Mouse (Mus musculus) neural tube, embryonic 12.5 days (tissue): Measurements from ENCODE around the gene Utp11. TPM values are rescaled to one million over a fixed set of nuclear protein-coding genes. Genes with fewer than 3 reads are reported as not detected.
A peak's percentile ranks its signal among the peaks of the same experiment; 100 is the strongest.
"Not testable (repeated sequence)": the region's sequence is repeated elsewhere in the genome, so short reads cannot be mapped to it uniquely, and the experiment has no call there.

Experiments
- ATAC-seq: fragments of 200-750 bp; cut with Nextera tagmentation; 2 replicates; pipeline ENCODE4 v1.8.0; 2017; ENCODE audit warnings: low read depth, mild to moderate bottlenecking, moderate TSS enrichment, moderate library complexity; ENCODE audit not compliant: low FRiP score
- H3K27ac ChIP-seq: fragments of 300-500 bp; sonication (generic); 2 replicates; pipeline ENCODE4 v1.5.1; 2016
- H3K27me3 ChIP-seq: fragments of 300-500 bp; sonication (generic); replicated peaks from 2 replicates; pipeline ENCODE4 v1.6.1; 2016; ENCODE audit warnings: mild to moderate bottlenecking
- H3K36me3 ChIP-seq: fragments of 300-500 bp; sonication (generic); 2 replicates; pipeline ENCODE4 v1.6.1; 2016; ENCODE audit warnings: mild to moderate bottlenecking
- H3K4me1 ChIP-seq: fragments of 300-500 bp; sonication (generic); 2 replicates; pipeline ENCODE4 v1.6.1; 2016
- H3K4me2 ChIP-seq: fragments of 300-500 bp; sonication (generic); replicated peaks from 2 replicates; pipeline ENCODE4 v1.6.1; 2016; ENCODE audit warnings: mild to moderate bottlenecking
- H3K4me3 ChIP-seq: fragments of 300-500 bp; sonication (generic); 2 replicates; pipeline ENCODE4 v1.5.1; 2016
- H3K9ac ChIP-seq: fragments of 300-500 bp; sonication (generic); 2 replicates; pipeline ENCODE4 v1.6.1; 2016; ENCODE audit warnings: mild to moderate bottlenecking
- H3K9me3 ChIP-seq: fragments of 300-500 bp; sonication (generic); 2 replicates; pipeline ENCODE4 v1.6.1; 2016; ENCODE audit warnings: mild to moderate bottlenecking
- WGBS: fragments of 180-500 bp; shearing (Covaris S2); methylation state at CpG from one replicate; pipeline ENCODE4 v1.1.7; 2016; 5-methylcytosine and 5-hydroxymethylcytosine counted together
- polyA plus RNA-seq: library from polyadenylated mRNA; unstranded; fragments of >200 nt; fragmentation: Nextera tagmentation; extraction: Ambion mirVana; gene quantifications from 2 replicates; pipeline ENCODE4 v1.2.1, GENCODE M21; 2016

Utp11 gene
- polyA plus RNA-seq = 58.5 and 60.4 TPM in 2 replicates

GRCm38 (mm10) chr4:124693135-124693894 is at the start of gene Utp11:
Gene Utp11, minus strand, starts transcription at chr4:124693600.
- peaks cover 9% of the 10 kb centered on the region for H3K27me3 ChIP-seq
- H3K4me1 ChIP-seq = peaks cover 6% of the 10 kb centered on the region; the same call in 1 of the 2 replicates
- no peaks in the 10 kb centered on the region for H3K36me3 ChIP-seq
- no peaks in the 10 kb centered on the region for H3K9me3 ChIP-seq
- H3K27ac ChIP-seq = no peak within 1 kb of the TSS
- peak within 1 kb of the TSS; percentile 65 for H3K4me2 ChIP-seq
- H3K9ac ChIP-seq = peak within 1 kb of the TSS; percentile 79
- peak within 1 kb of the TSS; percentile 82 for H3K4me3 ChIP-seq
- ATAC-seq = peak; percentile 96
- WGBS = under 1% methylated on average over 43 of the region's 43 CpGs

- no peaks in the 10 kb centered on the region for H3K36me3 ChIP-seq
- H3K4me1 ChIP-seq = peaks cover 12% of the 10 kb centered on the region
- no peak overlapping the region for H3K4me3 ChIP-seq
- no peaks in the 10 kb centered on the region for H3K9me3 ChIP-seq
- H3K9ac ChIP-seq = no peak overlapping the region
- no peak overlapping the region for H3K27ac ChIP-seq
- no peak overlapping the region; the same call in 1 of the 2 replicates for H3K4me2 ChIP-seq
- no peak for ATAC-seq
- H3K27me3 ChIP-seq = no peaks in the 10 kb centered on the region
- 91% methylated on average over 11 of the region's 11 CpGs for WGBS
These were observed 49.4 kb upstream of the Utp11 start for GRCm38 (mm10) chr4:124742839-124743238.

DNA sequence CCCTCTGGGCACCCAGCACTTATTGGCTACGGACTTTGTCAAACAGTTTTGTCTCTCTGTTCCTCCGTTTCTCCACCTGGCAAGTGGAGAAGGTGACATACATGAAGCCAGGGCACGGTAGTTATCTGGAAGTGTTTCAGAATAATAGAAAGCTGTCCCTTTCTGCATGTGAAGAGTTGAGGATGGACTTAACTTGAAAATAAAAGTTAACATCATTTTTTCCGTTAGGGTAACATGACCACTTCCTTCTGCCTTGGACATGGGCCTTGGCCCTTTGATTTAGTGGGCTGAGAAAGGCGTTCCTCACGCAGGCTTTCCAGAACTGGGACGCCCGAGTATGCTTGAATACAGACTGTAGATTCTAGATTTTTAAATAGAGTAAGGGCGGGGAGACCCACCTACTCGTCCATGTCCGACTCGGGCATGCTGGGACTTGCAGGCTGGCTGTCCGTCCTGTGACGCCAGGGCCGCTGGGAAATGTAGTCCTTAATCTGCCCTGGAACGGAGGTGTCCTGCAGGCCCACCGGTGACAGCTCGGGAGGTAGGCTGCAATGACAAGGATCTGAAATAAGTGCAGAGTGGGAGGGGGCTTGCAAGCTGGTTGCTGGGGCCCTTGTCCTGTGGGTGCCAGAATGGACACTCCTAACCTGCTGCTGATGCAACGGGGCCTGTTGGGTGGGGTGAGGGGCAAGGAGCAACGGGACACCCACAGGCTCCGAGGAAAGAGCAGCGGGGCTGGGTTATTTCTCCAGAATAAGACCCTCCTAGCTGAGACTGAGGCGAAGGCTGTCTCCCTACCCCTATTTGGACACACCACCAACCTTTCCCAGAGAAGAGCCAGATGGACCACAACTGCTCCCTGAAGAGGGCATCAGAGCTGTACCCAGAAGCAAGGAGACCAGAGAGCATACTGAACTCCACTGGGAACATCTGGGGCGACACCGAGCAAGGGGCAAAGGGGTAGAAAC is 48.3 kb upstream of the Utp11 start, which contains the start of gene Inpp5b:
Gene Inpp5b, plus strand, starts transcription at position 475 of the 968 bp plus-strand sequence.
- no peaks in the 10 kb centered on the region for H3K9me3 ChIP-seq
- peak within 1 kb of the TSS; percentile 54 for H3K4me3 ChIP-seq
- 18% methylated on average over 25 of the region's 25 CpGs for WGBS
- peak within 1 kb of the TSS; percentile 64 for H3K9ac ChIP-seq
- H3K4me1 ChIP-seq = peaks cover 18% of the 10 kb centered on the region
- peak within 1 kb of the TSS; percentile 79 for H3K4me2 ChIP-seq
- H3K27me3 ChIP-seq = no peaks in the 10 kb centered on the region
- peak; percentile 91 for ATAC-seq
- H3K36me3 ChIP-seq = no peaks in the 10 kb centered on the region
- no peak within 1 kb of the TSS for H3K27ac ChIP-seq

DNA sequence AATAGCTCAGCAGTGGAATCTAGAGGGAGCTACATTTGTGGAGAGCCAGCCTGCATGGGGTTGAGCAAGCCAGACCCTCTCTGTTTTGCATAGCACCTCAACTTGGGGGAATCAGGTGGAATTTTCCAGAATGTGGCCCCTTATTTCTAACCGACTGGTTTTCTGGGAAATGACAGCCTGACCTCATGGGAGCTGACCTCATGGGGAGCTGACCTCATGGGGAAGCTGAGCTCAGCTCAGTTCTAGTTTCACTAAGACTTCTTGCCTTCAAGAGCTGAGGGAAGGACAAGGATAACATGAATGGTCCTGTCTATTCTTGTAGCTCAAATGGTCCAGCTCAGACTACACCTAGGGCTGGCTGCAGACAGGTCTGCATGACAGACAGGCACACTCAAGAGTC is 45.4 kb upstream of the Utp11 start:
- 66% methylated on average over 1 of the region's 1 CpGs for WGBS
- H3K4me2 ChIP-seq = no peak overlapping the region
- H3K4me3 ChIP-seq = no peak overlapping the region
- H3K27me3 ChIP-seq = no peaks in the 10 kb centered on the region
- H3K9ac ChIP-seq = no peak overlapping the region
- no peaks in the 10 kb centered on the region for H3K9me3 ChIP-seq
- H3K4me1 ChIP-seq = peaks cover 20% of the 10 kb centered on the region
- ATAC-seq = no peak
- H3K36me3 ChIP-seq = no peaks in the 10 kb centered on the region; the same call in 1 of the 2 replicates
- H3K27ac ChIP-seq = no peak overlapping the region

DNA sequence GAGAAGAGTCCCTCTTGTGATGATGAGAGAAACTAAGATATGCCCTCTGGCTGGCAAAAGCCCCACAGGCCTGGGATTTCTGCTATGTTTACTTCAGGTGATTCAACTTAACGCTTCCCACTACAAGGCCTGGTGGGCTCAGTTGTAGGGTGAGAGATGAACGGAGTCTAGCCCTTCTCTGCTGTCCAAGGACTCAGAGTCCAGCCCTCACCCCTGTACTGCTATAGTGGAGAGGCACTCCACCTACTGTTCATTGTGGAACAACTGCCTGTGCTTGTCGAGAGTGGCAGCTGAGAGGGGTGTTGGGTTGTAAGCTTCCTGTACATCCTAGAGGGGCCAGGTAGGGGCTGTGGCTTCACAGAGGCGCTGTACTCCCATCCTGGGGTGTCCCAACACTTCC is 44.6 kb upstream of the Utp11 start:
- 63% methylated on average over 4 of the region's 4 CpGs for WGBS
- no peak for ATAC-seq
- Histone ChIP-seq H3K36me3 (peaks cover 8% of the 10 kb centered on the region), H3K27me3 (no peaks in the 10 kb centered on the region), H3K9me3 (no peaks in the 10 kb centered on the region), H3K4me2 (no peak overlapping the region), H3K4me3 (no peak overlapping the region), H3K27ac (no peak overlapping the region), H3K9ac (no peak overlapping the region), H3K4me1 (peaks cover 20% of the 10 kb centered on the region)

DNA sequence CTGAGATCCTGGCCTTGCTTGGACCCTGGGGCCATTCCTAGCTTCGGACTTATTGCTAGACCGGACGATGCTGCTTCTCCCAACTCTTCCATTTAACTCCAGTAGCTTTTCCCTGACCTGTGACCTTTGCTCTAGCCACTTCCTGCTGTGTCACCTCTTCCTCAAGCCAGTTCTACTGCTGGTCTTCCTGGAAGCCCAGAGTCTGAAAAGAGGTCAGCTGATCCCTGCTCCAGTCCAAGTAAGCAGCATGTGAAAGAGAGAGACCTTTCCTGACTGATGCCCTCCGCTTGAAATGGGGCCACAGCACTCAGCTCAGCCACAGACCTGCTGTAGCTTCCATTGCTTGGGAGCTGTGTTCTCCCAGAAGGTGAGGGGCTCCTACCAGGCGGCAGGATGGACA is 44.1 kb upstream of the Utp11 start:
- H3K27ac ChIP-seq = no peak overlapping the region
- no peak overlapping the region for H3K4me3 ChIP-seq
- H3K9ac ChIP-seq = no peak overlapping the region
- no peak for ATAC-seq
- H3K9me3 ChIP-seq = no peaks in the 10 kb centered on the region
- peaks cover 20% of the 10 kb centered on the region for H3K4me1 ChIP-seq
- H3K4me2 ChIP-seq = no peak overlapping the region
- peaks cover 13% of the 10 kb centered on the region for H3K36me3 ChIP-seq
- no peaks in the 10 kb centered on the region for H3K27me3 ChIP-seq
- WGBS = 80% methylated on average over 5 of the region's 5 CpGs

- Histone ChIP-seq H3K4me3 (no peak overlapping the region), H3K27ac (no peak overlapping the region), H3K4me2 (0 out of 2 replicates have a peak overlapping the region, but pooled peaks have one; percentile 7), H3K4me1 (peaks cover 15% of the 10 kb centered on the region), H3K9ac (no peak overlapping the region), H3K9me3 (no peaks in the 10 kb centered on the region), H3K27me3 (no peaks in the 10 kb centered on the region), H3K36me3 (peaks cover 18% of the 10 kb centered on the region)
- 65% methylated on average over 2 of the region's 2 CpGs for WGBS
- no peak for ATAC-seq
These were observed 43.6 kb upstream of the Utp11 start for GRCm38 (mm10) chr4:124736952-124737351.

DNA sequence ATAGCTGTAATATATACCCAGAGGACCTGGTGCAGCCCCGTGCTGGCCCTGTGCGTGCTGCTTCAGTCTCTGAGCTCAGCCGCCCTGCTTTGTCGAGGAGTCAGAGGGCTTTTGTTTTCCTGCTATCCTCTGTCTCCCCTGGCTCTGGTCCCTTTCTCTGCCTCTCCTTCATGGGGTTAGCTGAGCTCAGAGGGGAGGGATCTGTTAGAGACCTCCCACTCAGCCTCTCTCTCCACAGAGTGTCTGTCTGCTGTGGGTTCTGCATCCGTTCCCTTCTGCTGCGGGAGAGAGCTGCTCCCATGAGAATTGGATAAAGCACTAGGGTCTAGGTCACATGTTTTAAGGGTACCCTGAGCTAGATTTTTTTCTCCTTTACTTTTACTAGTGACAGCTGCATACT is 32.7 kb upstream of the Utp11 start:
- WGBS = 92% methylated on average over 6 of the region's 6 CpGs
- H3K9me3 ChIP-seq = no peaks in the 10 kb centered on the region
- no peak overlapping the region for H3K4me3 ChIP-seq
- H3K4me2 ChIP-seq = no peak overlapping the region
- H3K36me3 ChIP-seq = peaks cover 94% of the 10 kb centered on the region
- H3K9ac ChIP-seq = no peak overlapping the region
- no peaks in the 10 kb centered on the region for H3K4me1 ChIP-seq
- no peak overlapping the region for H3K27ac ChIP-seq
- no peak for ATAC-seq
- H3K27me3 ChIP-seq = no peaks in the 10 kb centered on the region

GRCm38 (mm10) chr4:124719101-124719500 is 25.7 kb upstream of the Utp11 start:
- no peaks in the 10 kb centered on the region for H3K9me3 ChIP-seq
- H3K9ac ChIP-seq = no peak overlapping the region
- H3K27ac ChIP-seq = no peak overlapping the region
- no peaks in the 10 kb centered on the region for H3K27me3 ChIP-seq
- ATAC-seq = no peak
- H3K4me3 ChIP-seq = no peak overlapping the region
- H3K4me2 ChIP-seq = no peak overlapping the region
- H3K36me3 ChIP-seq = peaks cover 70% of the 10 kb centered on the region
- H3K4me1 ChIP-seq = peaks cover 8% of the 10 kb centered on the region
- 93% methylated on average over 4 of the region's 4 CpGs for WGBS

GRCm38 (mm10) chr4:124714545-124715481 is 21.4 kb upstream of the Utp11 start, which contains the start of gene Sf3a3:
Gene Sf3a3, plus strand, starts transcription at chr4:124714776.
- Histone ChIP-seq H3K27me3 (peaks cover 4% of the 10 kb centered on the region), H3K4me1 (peaks cover 12% of the 10 kb centered on the region), H3K36me3 (peaks cover 32% of the 10 kb centered on the region), H3K4me2 (peak within 1 kb of the TSS; percentile 82), H3K9me3 (no peaks in the 10 kb centered on the region), H3K9ac (peak within 1 kb of the TSS; percentile 90), H3K4me3 (peak within 1 kb of the TSS; percentile 92), H3K27ac (no peak within 1 kb of the TSS)
- under 1% methylated on average over 57 of the region's 57 CpGs for WGBS
- ATAC-seq = peak; percentile 89

DNA sequence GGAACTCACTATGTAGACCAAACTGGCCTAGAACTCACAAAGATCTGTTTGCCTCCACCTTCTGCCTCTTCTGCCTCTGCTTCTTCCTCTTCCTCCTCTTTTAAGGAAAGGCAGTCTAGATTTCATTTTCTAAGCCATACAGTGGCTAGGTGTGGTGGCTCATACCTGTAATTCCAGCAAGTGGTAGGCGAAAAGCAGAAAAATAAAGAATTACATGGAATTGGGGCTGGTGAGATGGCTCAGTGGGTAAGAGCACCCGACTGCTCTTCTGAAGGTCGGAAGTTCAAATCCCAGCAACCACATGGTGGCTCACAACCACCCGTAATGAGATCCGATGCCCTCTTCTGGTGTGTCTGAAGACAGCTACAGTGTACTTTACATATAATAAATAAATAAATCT is 20.4 kb upstream of the Utp11 start:
- H3K4me2 ChIP-seq = not testable (repeated sequence)

More for the DNA sequence above, 20.4 kb upstream of the Utp11 start:
- not testable (repeated sequence) for H3K27ac ChIP-seq, H3K4me3 ChIP-seq, H3K9me3 ChIP-seq, H3K9ac ChIP-seq, ATAC-seq
- Histone ChIP-seq H3K36me3 (peaks cover 22% of the 10 kb centered on the region), H3K27me3 (peaks cover 14% of the 10 kb centered on the region), H3K4me1 (peaks cover 21% of the 10 kb centered on the region)
- WGBS = 77% methylated on average over 5 of the region's 5 CpGs
